Mouse (Mus musculus) ES-E14 (cell line): ENCODE data around the gene Syde2. TPM values are rescaled to one million over a fixed set of nuclear protein-coding genes. Genes with fewer than 3 reads are reported as not detected.
"Not testable (repeated sequence)": the region's sequence is repeated elsewhere in the genome, so short reads cannot be mapped to it uniquely, and the experiment has no call there.

Experiments
- DNase-seq: peaks from one replicate; pipeline ENCODE4 v3.0.0-alpha.2; 2013; ENCODE audit warnings: low read depth, low spot score
- H3K27ac ChIP-seq: 2 replicates; pipeline ENCODE4 v1.5.1; 2012; ENCODE audit warnings: low read depth, mild to moderate bottlenecking, low read length, moderate library complexity, mixed read lengths; ENCODE audit not compliant: poor library complexity, insufficient read depth, severe bottlenecking
- H3K36me3 ChIP-seq: 2 replicates; pipeline ENCODE4 v1.6.1; 2012; ENCODE audit warnings: mild to moderate bottlenecking, low read length, moderate library complexity, mixed read lengths; ENCODE audit not compliant: control insufficient read depth, poor library complexity, insufficient read depth, severe bottlenecking
- H3K4me1 ChIP-seq, 2 experiments: fragments of 150-350 bp in 1 of 2; sonication (generic) in 1 of 2; 2 replicates each; pipeline ENCODE4 v1.6.1; 2012; ENCODE audit warnings: low read length in 2 of 2, mild to moderate bottlenecking in 1 of 2, mixed read lengths in 1 of 2; ENCODE audit not compliant: control insufficient read depth in 2 of 2, insufficient read depth in 2 of 2, poor library complexity in 1 of 2
- H3K4me3 ChIP-seq, 2 experiments: fragments of 150-350 bp in 1 of 2; sonication (generic) in 1 of 2; 2 replicates each; pipeline ENCODE4 v1.5.1; 2012; ENCODE audit warnings: low read length in 2 of 2, low read depth in 1 of 2, mild to moderate bottlenecking in 1 of 2, mixed read lengths in 1 of 2; ENCODE audit not compliant: insufficient read depth in 1 of 2, poor library complexity in 1 of 2, severe bottlenecking in 1 of 2
- H3K9ac ChIP-seq: 2 replicates; pipeline ENCODE4 v1.6.1; 2012; ENCODE audit warnings: low read depth, mild to moderate bottlenecking, low read length, mixed read lengths; ENCODE audit not compliant: poor library complexity, insufficient read depth, severe bottlenecking
- H3K9me3 ChIP-seq: fragments of 150-350 bp; sonication (generic); 2 replicates; pipeline ENCODE4 v1.6.1; 2012; ENCODE audit warnings: low read depth, mild to moderate bottlenecking, low read length; ENCODE audit not compliant: control insufficient read depth, insufficient read depth
- CHD2 ChIP-seq: IDR thresholded peaks from 2 replicates; pipeline ENCODE4 v1.6.1; 2014; ENCODE audit warnings: mild to moderate bottlenecking, low read depth, low read length, inconsistent platforms
- HCFC1 ChIP-seq: IDR thresholded peaks from 2 replicates; pipeline ENCODE4 v1.6.1; 2012; ENCODE audit warnings: low read length, inconsistent platforms, borderline replicate concordance; ENCODE audit not compliant: insufficient read depth
- MAFK ChIP-seq: IDR thresholded peaks from 2 replicates; pipeline ENCODE4 v1.6.1; 2014; ENCODE audit warnings: mild to moderate bottlenecking, low read depth, low read length, inconsistent platforms; ENCODE audit not compliant: insufficient read depth
- ZC3H11A ChIP-seq: IDR thresholded peaks from 2 replicates; pipeline ENCODE4 v1.6.1; 2012; ENCODE audit warnings: low read depth, mild to moderate bottlenecking, inconsistent platforms, low read length, borderline replicate concordance
- ZNF384 ChIP-seq: IDR thresholded peaks from 2 replicates; pipeline ENCODE4 v1.6.1; 2012; ENCODE audit warnings: low read depth, low read length, inconsistent platforms
- in situ Hi-C, 2 experiments: fragments of 600-800 bp; cut with MboI; formaldehyde crosslinking; loops; one replicate each; pipeline ENCODE4 v1.15.1; 2025; ENCODE audit warnings: low sequenced_read_pairs in 2 of 2, inconsistent platforms in 1 of 2; ENCODE audit not compliant: unreplicated experiment in 2 of 2
- total RNA-seq: library from RNA; depleted of rRNA; stranded (reverse); fragments of 300-350 nt; gene quantifications from 2 replicates; pipeline ENCODE4 v1.2.3, GENCODE M21; 2012

Syde2 gene
- total RNA-seq, 1 experiment: 19.9 TPM

DNA sequence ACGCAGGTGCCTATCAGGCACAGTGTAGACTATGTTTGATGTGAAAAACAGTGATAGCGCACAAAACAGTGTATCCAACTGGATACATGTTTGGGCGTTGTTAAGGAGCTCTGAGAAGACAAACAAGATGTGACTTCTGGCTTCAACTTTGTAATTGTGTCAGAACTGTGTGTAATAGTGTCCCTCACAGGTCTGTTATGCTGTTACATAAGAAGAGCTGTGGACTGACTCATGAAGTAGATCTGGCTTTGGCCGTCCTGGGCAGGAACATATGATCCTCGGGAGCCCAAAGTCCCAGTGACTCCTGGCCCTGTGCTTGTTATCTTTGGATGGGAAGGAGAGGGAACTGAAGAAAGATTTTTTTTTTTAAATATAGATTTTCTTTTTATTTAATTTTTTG, 7.8 kb downstream of the Syde2 start:
- Histone ChIP-seq H3K4me1 (peaks cover 0 to 3% of the 10 kb centered on the region in 2 experiments; a peak in 1 of 4 replicates), H3K36me3 (peaks cover 2% of the 10 kb centered on the region; the same call in 1 of the 2 replicates), H3K4me3 (no peak overlapping the region), H3K27ac (no peak overlapping the region), H3K9ac (no peak overlapping the region), H3K9me3 (no peaks in the 10 kb centered on the region)
- TF ChIP-seq ZNF384: no peak
- no peak for TF ChIP-seq MAFK
- TF ChIP-seq CHD2: no peak
- TF ChIP-seq HCFC1: no peak
- TF ChIP-seq ZC3H11A: no peak
- in situ Hi-C loops: no loop called here
- no peak for DNase-seq

DNA sequence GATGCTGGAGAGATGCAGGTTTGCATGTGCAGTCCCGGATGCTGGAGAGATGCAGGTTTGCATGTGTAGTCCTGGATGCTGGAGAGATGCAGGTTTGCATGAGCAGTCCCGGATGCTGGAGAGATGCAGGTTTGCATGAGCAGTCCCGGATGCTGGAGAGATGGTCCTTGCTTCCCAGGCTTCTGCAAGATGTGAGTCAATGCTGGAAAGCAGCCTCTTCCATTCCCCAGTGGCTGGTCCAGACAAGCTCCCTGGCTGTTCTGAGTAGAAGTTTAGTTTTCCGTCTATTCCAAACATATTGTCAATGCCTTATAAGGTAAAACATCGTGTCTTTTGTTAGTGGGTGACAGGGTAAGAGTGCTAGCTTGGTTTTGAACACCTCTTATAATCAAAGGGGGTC, 8.9 kb downstream of the Syde2 start:
- H3K27ac ChIP-seq, DNase-seq, H3K36me3 ChIP-seq, H3K4me1 ChIP-seq, H3K4me3 ChIP-seq, in situ Hi-C loops, H3K9ac ChIP-seq, H3K9me3 ChIP-seq: not testable (repeated sequence)

DNA sequence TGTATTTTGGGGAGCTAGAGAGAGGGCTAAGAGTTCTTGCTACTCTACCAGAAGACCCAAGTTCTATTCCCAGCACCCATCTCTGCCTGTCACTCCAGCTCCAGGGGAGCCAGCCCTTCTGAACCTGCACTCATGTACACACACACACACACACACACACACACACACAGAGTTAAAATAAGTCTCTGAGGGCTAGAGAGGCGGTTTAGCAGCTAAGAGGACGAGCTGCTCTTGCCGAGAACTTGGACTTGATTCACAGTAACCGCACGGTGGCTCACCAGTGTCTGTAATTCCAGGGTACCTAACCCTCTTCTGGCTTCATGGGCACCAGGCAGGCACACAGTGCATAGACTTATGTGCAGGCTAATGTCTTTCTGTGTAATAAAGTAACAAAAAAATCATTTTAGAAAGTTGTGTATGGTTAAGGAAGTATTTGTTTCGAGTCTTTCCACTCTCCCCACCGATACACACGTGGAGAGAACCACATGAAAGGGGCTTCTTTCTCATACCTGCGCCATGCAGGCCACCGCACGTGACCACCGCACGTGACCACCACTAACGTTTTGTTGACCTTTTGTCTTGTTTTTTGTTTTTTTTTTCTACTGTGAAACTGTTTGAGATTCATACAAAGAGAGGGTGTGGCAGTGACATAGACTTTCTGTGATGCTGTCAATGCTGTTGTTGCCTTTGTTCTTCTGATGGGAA, 16.8 kb downstream of the Syde2 start:
- TF ChIP-seq MAFK: no peak
- 0 out of 2 replicates have a peak, but pooled peaks have one; percentile 13 for TF ChIP-seq ZNF384
- TF ChIP-seq HCFC1: no peak
- TF ChIP-seq ZC3H11A: no peak
- no peak for TF ChIP-seq CHD2
- H3K9me3 ChIP-seq: no peaks in the 10 kb centered on the region
- in situ Hi-C loops: no loop called here
- DNase-seq: no peak
- H3K9ac ChIP-seq: no peak overlapping the region
- peaks cover 0 to 2% of the 10 kb centered on the region in 2 experiments; a peak in 1 of 4 replicates for H3K4me1 ChIP-seq
- no peak overlapping the region for H3K4me3 ChIP-seq
- H3K27ac ChIP-seq: no peak overlapping the region
- peaks cover 17% of the 10 kb centered on the region for H3K36me3 ChIP-seq

DNA sequence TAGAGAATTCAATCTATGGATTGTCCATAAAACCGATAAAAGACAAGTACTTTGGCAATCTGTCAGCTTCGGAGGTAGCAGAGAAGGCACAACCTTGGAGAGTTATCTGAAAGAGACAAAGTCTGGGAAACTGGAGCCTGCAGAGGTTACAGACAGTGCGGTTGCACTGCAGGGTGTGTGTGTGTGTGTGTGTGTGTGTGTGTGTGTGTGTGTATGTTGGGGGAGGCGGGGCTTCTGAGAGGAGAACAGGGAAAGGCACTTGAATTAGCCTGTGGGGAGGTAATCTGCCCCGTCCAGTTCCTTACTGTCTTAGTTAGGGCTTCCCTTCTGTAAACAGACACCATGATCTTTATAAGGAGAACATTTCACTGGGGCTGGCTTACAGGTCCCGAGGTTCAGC, 20.2 kb downstream of the Syde2 start:
- no peak overlapping the region for H3K4me3 ChIP-seq
- no peak for TF ChIP-seq HCFC1
- no peak for TF ChIP-seq ZC3H11A
- TF ChIP-seq ZNF384: no peak
- no peak for TF ChIP-seq CHD2
- TF ChIP-seq MAFK: no peak
- in situ Hi-C loops: no loop called here
- H3K36me3 ChIP-seq: peaks cover 4% of the 10 kb centered on the region
- H3K4me1 ChIP-seq: peaks cover 0 to 11% of the 10 kb centered on the region in 2 experiments; a peak in 2 of 4 replicates
- H3K9ac ChIP-seq: no peak overlapping the region
- H3K9me3 ChIP-seq: no peaks in the 10 kb centered on the region
- H3K27ac ChIP-seq: no peak overlapping the region
- no peak for DNase-seq
